Mouse (Mus musculus) B cell, adult 67 days (primary cell): ENCODE results near the gene Unc119. TPM values are rescaled to one million over a fixed set of nuclear protein-coding genes. Genes with fewer than 3 reads are reported as not detected.

Experiments
- total RNA-seq, 2 experiments: library from RNA; stranded (reverse); gene quantifications; 4 replicates each; pipeline ENCODE4 v1.2.4; 2023

Gene Unc119
- 10 to 100 TPM; 58.2 to 68.7 TPM for total RNA-seq

DNA sequence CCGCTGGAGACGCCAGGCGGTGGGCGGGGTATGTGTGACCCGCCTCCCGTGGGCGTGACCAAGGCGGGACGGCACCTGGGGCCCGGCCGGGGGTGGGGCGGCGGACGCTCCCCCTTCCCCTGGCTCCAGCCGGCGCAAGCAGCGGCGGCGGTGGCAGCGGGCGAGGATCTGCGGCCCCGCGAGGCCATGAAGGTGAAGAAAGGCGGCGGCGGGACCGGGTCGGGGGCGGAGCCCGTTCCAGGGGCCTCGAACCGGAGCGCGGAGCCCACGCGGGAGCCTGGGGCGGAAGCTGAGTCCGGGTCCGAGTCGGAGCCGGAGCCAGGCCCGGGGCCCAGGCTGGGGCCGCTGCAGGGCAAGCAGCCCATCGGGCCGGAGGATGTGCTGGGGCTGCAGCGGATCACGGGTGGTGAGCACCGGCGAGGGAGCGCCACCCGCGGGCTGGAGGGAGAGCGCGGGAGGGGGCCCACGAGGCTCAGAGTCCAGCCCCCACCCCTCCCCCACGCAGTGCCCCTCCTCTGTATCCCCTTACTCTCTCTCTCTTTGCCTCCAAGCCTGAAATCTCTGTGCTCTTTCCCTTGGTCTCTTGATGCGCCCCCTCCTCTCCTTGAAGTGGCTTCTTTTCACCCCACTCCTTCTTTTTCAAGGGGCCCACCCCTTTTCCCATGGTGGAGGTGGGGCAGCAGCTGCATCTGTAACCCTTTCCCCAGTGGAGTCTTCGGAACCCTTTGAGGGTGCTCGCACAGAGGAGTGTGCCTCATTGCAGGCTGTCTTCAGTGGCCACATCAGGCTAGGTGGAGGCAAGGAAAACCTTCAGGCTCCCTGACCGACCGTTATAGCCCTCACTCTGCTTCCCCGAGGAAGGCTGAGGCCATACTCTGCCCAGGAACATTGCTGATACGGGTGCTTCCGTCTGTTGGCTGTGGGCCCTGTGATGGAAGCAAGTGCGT is at the start of gene Unc119:
Gene Unc119 (plus strand): TSS at position 102 of the 947 bp plus-strand sequence.

DNA sequence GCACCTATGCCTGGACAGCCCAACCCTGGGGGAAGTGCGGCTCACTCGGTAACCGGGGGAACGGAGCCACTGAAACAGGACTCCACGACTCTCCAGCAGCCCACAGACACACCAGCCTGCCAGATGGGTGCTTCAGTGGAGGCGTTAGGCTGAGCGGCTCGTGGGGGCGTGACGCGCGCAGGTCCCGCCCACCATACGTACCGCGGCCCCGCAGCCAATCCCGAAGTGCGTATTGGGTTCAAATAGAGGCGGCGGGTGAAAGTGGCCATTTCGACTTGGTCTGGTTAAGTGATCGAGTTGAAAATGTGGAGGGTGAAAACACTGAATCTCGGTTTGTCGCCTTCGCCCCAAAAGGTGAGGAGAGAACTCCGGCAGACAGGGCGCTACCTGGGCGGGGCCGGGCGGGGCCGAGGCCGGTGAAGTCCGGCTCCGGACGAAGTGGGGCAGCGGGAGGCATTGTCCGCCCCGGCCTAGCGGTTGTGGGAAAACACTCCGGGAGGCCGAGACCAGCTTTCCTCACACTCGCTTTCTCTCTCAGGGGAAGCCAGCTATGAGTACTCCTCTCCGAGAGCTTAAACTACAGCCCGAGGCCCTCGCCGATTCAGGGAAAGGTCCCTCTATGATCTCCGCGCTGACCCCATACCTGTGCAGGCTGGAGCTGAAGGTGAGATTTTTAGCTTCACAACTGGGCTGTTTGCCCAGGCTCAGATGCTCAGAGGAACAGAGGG is 41.8 kb upstream of the Unc119 start, which contains the start of gene Spag5:
Gene Spag5 (plus strand): TSS at position 173 of the 728 bp plus-strand sequence.

GRCm38 (mm10) chr11:78322860-78323259 is 20.4 kb upstream of the Unc119 start, which contains the start of gene Aldoc:
Gene Aldoc (plus strand): TSS chr11:78322968.

GRCm38 (mm10) chr11:78327634-78328511 is 15.4 kb upstream of the Unc119 start, which contains the start of gene Pigs:
Gene Pigs (plus strand): TSS chr11:78328415.

DNA sequence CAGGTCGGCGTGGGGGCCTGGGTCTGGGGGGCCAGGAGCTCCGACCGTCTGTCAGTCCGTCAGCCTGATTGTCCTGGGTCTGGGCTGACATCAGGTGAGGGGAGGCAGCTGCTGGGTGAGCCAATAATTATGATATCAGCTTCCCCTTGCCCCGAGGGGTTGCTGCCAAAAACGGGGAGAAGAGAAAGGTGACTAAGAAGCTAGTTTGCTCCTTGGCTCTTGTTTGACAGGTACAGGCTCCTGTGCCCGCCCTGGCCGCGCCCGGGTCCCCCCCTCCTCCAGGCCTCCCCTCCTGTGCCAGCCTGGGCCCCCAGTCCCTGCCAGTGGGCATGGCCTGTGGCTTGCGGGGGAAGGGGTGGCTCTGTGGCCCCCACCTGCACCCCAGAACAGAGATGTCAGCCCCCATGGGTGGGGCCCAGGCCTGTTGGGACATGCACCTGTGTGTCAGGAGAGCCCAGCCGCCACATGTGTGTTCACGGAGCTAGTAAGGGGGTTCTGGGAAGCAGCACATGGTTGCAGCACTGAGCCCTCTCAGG is 43.3 kb downstream of the Unc119 start, which contains the start of gene Foxn1:
Gene Foxn1 (minus strand): TSS at position 51 of the 536 bp plus-strand sequence.

Other genes with a start within 250 kb of the Unc119 start
- 10 to 100 TPM; 17.8 to 18.0 TPM for gene Fam222b, start 248.8 kb upstream of the Unc119 start, total RNA-seq
- 10 to 100 TPM; 50.9 to 57.5 TPM for gene Traf4, start 177.9 kb upstream of the Unc119 start, total RNA-seq
- 10 to 100 TPM; 18.8 to 31.9 TPM for gene Nek8, start 166.8 kb upstream of the Unc119 start, total RNA-seq
- 1 to 10 TPM; 1.9 to 3.2 TPM for gene Tlcd1, start 166.8 kb upstream of the Unc119 start, total RNA-seq
- 1,000 to 10,000 TPM; 2,438 to 2,493 TPM for gene Rpl23a, start 159.9 kb upstream of the Unc119 start, total RNA-seq
- gene Rab34, start 155.1 kb upstream of the Unc119 start, total RNA-seq, result not detected
- gene Proca1, start 150.1 kb upstream of the Unc119 start, total RNA-seq, result not detected
- 10 to 100 TPM; 61.6 to 62.6 TPM for gene Sdf2, start 97.7 kb upstream of the Unc119 start, total RNA-seq
- gene Supt6, start 97.5 kb upstream of the Unc119 start, total RNA-seq, result 10 to 100 TPM; 71.7 to 73.7 TPM
- 100 to 1,000 TPM; 133 to 141 TPM for gene 2610507B11Rik, start 81.7 kb upstream of the Unc119 start, total RNA-seq
- 1 to 10 TPM; 2.7 to 4.4 TPM for gene BC030499, start 52.6 kb upstream of the Unc119 start, total RNA-seq
- gene Spag5, start 42.0 kb upstream of the Unc119 start, total RNA-seq, result 1 to 10 TPM; 2.3 to 3.7 TPM
- gene Aldoc, start 20.5 kb upstream of the Unc119 start, total RNA-seq, result 10 to 100 TPM; 45.7 to 48.3 TPM
- 10 to 100 TPM; 58.7 to 61.3 TPM for gene Pigs, start 15.1 kb upstream of the Unc119 start, total RNA-seq
- gene Foxn1, start 43.1 kb downstream of the Unc119 start, total RNA-seq, result not detected
- not detected for gene Slc13a2, start 78.7 kb downstream of the Unc119 start, total RNA-seq
- under 1 TPM in 1 of 2 experiments, not detected in 1; 0.90 TPM for gene Slc46a1, start 122.2 kb downstream of the Unc119 start, total RNA-seq
- gene Sarm1, start 154.3 kb downstream of the Unc119 start, total RNA-seq, result 1 to 10 TPM; 2.5 to 2.9 TPM
- gene Vtn, start 155.6 kb downstream of the Unc119 start, total RNA-seq, result not detected
- not detected for gene Sebox, start 160.0 kb downstream of the Unc119 start, total RNA-seq
- gene Tmem199, start 168.7 kb downstream of the Unc119 start, total RNA-seq, result 10 to 100 TPM; 37.6 to 40.0 TPM
- gene Poldip2, start 168.7 kb downstream of the Unc119 start, total RNA-seq, result 10 to 100 TPM; 41.5 to 53.0 TPM
- gene Tnfaip1, start 192.8 kb downstream of the Unc119 start, total RNA-seq, result 10 to 100 TPM; 16.6 to 19.0 TPM
- gene Ift20, start 192.9 kb downstream of the Unc119 start, total RNA-seq, result 10 to 100 TPM; 32.9 to 33.5 TPM
- 1 to 10 TPM; 5.5 to 6.2 TPM for gene Tmem97, start 207.3 kb downstream of the Unc119 start, total RNA-seq